Mouse (Mus musculus): Measurements from ENCODE around the gene Plbd1. TPM values are rescaled to one million over a fixed set of nuclear protein-coding genes. Genes with fewer than 3 reads are reported as not detected.
A peak's percentile ranks its signal among the peaks of the same experiment; 100 is the strongest.

The Plbd1 gene
- 43.4 and 87.0 TPM in 2 replicates for polyA plus RNA-seq (2012; rRNA removed)

DNA sequence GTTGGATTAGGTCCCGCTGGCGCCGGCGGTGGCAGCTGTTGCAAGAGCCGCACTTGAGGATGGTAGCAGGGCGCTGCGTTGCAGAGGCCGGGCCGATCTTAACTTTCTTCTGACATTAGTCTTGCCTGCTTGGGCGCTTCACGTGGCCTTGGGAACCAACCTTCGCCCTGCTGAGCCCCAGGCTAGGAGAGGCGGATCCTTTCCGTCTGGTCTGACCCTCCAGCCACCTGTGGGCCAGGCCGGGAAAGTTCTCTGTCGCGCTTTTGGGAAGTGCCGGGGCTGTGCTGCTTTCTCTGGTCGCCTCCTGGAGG is at the start of gene Plbd1:
Plbd1 (minus strand) TSS at position 223 of the 311 bp plus-strand sequence.
- 6% methylated on average over 19 of the region's 19 CpGs for WGBS
- DNase-seq (ENCODE audit: low read depth, low spot score) = no peak

DNA sequence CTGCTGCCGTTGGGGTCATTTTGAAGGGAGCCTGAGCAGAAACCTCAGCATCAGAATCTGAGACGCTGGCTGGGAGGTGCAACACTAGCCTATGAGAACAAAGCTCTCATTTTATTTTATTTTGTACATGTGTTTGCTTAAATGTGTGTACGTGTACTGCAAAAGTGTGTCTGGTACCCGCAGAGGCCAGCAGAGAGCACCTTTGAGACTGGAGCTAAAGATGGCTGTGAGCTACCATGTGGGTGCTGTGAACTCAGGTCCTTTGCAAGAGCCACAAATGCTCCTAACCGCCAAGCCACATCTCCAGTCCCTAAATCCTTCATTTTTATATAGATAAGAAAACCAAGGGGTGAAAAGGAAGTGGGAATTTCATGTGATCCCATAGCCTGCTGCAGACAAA is 48.7 kb upstream of the Plbd1 start:
- WGBS = 91% methylated on average over 5 of the region's 5 CpGs

DNA sequence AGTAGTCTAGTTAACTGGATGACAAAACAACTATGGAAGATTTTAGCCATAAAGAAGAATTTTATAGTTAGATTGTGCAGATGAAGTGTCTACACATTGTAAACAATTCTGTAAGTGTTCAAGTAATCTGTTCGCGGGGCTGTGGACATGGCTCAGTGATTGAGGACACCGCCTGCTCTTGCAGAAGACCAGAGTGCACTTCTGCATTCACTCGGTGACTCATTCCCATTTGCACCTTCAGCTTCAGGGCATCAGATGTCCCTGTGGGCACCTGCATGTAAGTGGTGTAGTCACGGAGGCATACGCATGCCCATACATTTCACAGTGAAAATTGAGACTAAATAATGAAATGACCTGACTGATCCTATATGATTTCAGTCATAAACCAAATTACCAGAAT is 46.9 kb upstream of the Plbd1 start:
- 66% methylated on average over 6 of the region's 6 CpGs for WGBS
- no peak for DNase-seq (ENCODE audit: low read depth, low spot score)

More for the DNA sequence above, 48.7 kb upstream of the Plbd1 start:
- DNase-seq (ENCODE audit: low read depth, low spot score) = no peak

DNA sequence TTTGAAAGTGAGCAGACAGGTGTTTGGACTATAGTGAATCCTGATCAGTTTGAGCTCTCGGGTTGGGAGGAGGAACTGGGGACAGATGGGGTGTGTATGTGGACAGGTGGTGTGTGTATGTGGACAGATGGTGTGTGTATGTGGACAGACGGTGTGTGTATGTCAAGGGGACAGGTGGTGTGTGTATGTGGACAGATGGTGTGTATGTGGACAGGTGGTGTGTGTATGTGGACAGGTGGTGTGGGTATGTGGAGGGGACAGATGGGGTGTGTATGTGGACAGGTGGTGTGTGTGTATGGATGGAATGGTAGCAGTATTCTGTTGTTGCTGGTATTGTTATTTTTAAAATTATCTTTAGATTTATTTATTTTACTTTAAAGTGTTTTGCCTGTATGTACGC is 40.1 kb upstream of the Plbd1 start:
- WGBS = 74% methylated on average over 3 of the region's 3 CpGs
- DNase-seq (ENCODE audit: low read depth, low spot score) = no peak

DNA sequence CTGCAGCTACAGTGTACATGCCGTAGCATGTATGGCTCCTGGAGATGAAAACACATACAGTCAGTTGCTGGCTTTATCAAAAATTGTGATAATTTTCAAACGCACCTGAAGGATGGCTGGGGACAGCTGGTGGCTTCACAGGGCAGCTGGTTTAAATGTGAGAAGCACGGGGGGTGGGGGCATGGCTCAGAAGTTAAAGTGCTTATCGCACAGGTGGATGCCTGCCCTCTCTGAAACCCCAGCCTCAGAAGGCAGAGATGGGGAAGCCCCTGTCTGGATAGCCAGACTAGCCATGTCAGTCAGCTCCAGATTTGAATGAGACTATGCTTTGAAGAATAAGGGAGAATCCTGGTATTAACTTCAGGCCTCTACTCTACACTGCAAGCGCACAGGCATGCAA is 39.5 kb upstream of the Plbd1 start:
- 90% methylated on average over 5 of the region's 5 CpGs for WGBS

DNA sequence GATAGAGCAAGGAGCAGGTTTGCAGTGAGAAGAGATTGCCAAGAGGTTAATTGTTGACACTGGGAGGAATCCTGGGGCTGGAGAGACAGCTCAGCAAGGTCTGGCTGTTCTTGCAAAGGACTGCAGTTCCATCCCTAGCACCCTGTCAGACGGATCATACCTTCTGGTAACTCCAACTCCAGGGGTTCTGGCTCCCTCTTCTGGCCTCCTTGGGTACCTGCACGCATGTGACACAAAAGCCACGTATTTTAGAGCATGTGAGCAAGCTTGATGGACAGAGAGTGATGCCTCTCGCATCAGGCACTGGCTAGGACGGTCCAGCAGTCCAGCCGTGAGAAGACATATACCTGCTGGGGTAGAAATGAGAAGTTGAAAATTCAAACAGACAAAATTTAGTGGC is 29.6 kb upstream of the Plbd1 start:
- 95% methylated on average over 6 of the region's 6 CpGs for WGBS

More for the DNA sequence above, 39.5 kb upstream of the Plbd1 start:
- DNase-seq (ENCODE audit: low read depth, low spot score) = no peak

DNA sequence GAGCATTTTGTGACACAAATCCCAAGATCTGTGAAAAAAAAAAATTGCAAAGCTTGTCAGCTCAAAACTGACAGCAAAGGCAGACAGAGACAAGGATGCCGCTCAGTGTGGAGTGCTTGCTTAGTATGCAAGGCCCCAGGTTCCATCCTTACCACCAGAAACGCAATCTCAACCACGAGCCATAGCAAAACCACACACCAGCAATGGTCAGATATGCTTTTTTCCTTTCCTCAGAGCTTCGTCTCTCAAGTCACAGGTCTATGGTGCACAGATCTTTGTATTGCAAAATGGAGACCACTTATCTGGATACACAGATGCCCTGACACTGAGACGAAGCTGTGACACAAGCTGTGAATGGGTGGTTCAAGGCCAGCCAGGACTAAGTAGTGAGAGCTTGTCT is 28.8 kb upstream of the Plbd1 start:
- no peak for DNase-seq (ENCODE audit: low read depth, low spot score)
- WGBS = 77% methylated on average over 5 of the region's 5 CpGs

More for the DNA sequence above, 29.6 kb upstream of the Plbd1 start:
- no peak for DNase-seq (ENCODE audit: low read depth, low spot score)

DNA sequence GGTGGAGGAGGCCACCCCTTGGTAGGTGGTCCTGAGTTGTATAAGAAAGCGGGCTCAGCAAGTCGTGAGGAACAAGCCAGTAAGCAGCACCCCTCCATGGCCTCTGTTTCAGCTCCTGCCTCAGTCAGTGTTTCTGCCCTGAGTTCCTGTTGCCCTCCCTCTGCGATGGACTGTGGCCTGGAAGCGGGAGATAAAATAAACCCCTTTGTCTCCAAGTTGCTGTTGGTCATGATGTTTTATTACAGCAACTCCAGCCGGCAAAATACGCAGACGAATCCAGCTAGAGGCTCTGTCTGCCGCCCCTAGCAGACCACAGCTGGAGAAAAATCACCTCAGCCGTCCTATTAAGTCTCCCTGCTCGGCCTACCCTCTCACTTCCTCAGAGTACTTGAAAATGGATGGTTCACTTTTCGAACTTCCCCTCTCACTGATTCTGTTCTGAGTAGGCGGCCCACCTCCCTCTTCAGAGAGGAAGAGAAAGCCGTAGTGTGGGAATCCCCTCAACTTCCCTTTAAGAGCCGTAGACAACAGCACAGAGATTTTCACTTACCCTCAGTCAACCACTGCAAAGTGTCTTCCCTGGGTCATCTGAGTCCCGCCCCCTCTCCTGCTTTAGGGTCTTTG is 28.2 kb upstream of the Plbd1 start:
- no peak for DNase-seq (ENCODE audit: low read depth, low spot score)
- 56% methylated on average over 15 of the region's 15 CpGs for WGBS

DNA sequence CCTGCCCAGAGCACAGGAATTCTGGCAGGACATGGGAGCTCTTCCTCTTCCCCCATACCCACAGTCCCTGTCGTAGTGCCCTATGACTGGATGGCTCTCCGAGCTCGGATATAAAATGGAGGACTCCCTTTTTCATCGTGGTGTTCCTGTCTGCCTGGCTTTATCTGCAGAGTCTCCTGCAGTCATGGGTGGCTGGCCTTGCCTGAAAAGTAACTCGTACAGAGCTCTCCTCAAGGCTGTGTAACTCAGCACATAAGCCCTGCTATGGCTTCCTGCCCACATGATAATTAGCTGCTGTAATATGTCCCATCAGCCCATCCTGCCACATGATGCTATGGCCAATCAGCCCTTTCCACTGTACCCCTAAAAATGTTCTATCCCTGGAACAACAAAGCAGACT is 23.7 kb upstream of the Plbd1 start:
- no peak for DNase-seq (ENCODE audit: low read depth, low spot score)
- 74% methylated on average over 5 of the region's 5 CpGs for WGBS

DNA sequence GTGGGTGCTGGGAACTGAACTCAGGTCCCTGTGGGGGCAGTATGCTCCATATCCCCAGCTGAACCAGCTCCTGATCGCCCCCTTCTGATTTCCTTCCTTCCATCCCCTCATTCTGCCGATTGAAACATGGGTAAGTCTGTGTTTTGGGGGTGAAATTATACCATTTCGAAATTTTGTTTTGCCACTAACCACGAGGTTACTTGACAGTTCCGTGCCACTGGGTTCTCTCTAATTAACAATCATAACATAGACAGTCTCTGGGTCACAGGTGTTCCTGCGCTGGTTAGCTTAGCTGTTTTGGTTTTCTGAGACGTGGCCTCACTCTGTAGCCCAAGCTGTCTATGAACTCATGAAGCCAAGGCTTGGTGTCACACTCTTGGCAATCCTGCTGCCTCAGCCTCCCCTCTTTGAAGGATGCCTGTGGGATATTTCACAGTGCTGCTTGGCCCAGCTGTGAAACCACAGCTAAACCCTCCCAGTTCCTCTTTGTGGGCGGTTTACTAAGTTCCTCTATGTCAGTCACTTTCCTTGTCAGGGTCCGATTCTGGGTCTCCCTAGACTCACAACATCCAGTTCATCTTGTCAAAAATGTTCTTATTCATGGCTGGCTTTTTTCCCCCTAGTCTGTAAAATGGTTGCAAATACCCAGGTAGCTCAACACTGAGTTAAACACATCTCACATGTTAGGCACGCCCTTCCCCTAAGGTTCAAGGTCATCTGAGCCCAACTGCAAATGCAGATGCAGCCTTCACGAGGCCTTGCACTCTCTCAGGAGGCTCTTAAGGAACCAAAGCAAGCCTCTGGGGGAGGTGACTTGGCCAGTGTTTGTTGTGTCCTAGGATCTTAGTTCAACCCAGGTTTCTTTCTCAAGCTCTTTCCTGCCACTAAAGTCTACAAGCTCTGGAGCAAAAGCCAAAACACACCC is 21.9 kb upstream of the Plbd1 start:
- DNase-seq (ENCODE audit: low read depth, low spot score) = no peak
- WGBS = 82% methylated on average over 11 of the region's 11 CpGs

DNA sequence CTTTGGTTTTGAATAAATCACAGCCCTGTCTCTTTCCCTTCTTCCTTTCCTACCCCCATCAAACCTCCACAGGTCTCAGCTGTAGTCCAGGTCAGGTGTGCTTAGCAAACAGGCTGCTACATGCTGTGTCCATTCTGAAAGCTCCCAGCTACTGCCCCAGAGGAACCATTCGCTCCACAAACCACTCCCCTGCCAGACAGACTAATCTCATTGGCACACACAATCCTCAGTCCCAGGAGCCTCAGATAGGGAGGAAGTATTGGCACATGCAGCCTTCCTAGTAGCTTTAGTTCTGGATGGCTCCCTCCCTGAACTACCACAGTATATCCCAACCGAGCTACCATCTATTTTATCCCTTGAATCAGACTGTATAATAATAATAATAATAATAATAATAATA is 17.7 kb upstream of the Plbd1 start:
- no peak for DNase-seq (ENCODE audit: low read depth, low spot score)
- 40% methylated on average over 2 of the region's 2 CpGs for WGBS

DNA sequence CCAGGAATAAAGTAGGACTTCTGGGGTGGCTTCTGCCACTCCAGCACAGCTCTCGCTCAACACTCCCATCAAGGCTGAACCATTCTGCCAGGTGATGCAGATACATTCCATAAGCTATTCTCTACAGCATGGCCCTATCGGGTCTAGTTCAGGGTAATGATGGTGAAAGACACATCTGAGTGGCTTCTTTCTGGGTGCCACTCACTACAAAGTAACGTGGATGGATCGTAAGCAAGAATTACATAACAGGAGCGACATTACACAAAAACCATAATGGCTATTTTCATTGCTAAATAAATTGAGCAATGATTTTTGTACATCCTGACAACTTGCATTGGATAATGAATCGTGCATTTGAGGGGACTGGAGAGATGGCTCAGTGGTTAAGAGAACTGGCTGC is 13.2 kb upstream of the Plbd1 start:
- WGBS = 92% methylated on average over 6 of the region's 6 CpGs
- no peak for DNase-seq (ENCODE audit: low read depth, low spot score)

DNA sequence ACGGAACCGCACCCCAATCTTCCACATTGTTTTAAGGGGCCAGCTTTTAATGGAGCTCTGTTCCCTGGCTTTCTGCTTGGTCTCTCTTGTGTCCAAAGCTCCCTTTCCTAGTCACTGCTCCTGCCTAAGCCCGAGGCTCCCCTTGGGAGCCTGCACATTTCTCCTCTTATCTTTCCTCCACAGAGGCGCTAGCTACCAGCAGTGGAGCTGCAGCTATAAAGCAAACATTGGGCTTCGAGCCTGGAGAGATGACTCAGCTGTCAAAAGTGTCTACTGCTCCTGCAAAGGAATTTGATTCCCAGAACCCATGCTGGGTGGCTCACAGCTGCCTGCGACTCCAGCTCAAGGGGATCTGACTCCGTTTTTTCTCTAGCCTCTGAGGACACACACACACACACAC is 10.7 kb upstream of the Plbd1 start:
- WGBS = 42% methylated on average over 7 of the region's 7 CpGs

DNA sequence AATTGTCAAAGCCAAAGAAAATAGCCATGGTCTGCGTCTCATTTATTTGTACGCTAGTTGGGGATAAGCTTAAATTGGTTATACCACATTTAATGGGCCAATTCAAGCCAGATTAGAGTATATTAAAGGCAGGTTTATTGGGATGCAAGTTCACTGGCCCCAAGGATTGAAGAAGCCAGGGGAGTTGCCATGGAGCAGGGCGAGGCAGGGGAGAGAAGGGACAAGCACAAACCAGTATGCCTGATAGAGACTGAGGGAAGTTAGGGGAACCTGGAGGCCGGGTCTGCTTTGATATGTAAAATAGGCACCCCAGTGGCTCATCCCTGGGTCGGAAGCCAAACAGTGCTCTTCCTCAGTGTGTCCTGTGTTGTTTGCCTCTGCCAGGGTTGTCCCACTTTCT is 7.5 kb upstream of the Plbd1 start:
- WGBS = 54% methylated on average over 5 of the region's 5 CpGs

More for the DNA sequence above, 10.7 kb upstream of the Plbd1 start:
- no peak for DNase-seq (ENCODE audit: low read depth, low spot score)

DNA sequence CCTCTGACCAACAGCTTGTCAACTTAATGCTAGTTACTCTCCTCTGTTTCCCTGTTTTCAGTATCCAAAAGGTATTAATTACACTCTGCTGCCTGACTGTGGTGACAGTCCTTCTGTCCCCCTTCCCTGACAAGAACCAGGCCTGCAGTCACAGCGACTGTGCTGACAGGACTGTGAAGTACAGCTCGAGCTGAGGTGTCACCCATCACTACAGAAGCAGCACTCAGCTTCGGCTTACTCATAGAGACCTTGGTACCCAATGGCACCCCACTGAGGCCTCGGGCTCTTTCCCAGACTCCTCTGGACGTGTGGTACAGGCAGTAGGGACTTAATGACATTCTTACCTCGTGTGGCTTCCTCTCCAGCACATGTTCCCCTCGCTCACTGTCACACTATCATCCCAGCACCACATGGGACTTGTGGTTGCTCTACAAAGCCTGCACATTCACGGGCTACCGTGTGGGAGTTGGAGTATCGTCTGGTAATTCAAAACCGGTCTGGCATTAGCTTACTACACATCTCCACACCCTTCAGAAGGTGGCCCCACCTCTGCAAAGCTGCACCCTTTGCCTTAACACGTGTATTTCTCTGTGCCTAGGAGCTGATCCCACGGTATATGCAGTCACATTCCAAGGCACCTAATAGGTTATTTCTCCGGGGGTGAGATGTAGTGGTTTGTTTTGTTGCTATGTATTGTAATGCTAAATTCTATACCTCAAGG is 6.7 kb upstream of the Plbd1 start:
- 39% methylated on average over 14 of the region's 14 CpGs for WGBS
- peak; percentile 37 for DNase-seq (ENCODE audit: low read depth, low spot score)

More for the DNA sequence above, 7.5 kb upstream of the Plbd1 start:
- peak; percentile 51 for DNase-seq (ENCODE audit: low read depth, low spot score)

DNA sequence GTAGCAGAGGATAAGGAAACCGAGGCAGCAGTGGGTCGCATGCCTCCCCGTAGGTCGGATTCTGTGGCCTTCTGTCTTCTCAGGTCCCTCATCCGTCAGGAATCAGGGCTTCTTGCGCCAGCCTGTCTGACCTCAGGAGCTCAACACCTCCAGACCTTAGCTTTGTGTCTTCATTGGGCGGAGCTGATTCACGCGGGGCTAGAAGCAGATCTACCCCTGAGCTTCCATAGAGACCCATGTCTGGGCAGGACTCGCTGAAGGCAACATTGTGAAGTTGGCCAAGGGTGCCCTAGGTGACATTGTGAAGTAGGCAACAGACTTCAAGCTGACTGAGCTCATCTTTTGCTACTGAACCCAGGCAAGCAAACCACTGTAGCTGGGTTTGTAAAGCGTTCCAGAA is 335 bp upstream of the Plbd1 start:
- 54% methylated on average over 11 of the region's 11 CpGs for WGBS
- no peak for DNase-seq (ENCODE audit: low read depth, low spot score)

DNA sequence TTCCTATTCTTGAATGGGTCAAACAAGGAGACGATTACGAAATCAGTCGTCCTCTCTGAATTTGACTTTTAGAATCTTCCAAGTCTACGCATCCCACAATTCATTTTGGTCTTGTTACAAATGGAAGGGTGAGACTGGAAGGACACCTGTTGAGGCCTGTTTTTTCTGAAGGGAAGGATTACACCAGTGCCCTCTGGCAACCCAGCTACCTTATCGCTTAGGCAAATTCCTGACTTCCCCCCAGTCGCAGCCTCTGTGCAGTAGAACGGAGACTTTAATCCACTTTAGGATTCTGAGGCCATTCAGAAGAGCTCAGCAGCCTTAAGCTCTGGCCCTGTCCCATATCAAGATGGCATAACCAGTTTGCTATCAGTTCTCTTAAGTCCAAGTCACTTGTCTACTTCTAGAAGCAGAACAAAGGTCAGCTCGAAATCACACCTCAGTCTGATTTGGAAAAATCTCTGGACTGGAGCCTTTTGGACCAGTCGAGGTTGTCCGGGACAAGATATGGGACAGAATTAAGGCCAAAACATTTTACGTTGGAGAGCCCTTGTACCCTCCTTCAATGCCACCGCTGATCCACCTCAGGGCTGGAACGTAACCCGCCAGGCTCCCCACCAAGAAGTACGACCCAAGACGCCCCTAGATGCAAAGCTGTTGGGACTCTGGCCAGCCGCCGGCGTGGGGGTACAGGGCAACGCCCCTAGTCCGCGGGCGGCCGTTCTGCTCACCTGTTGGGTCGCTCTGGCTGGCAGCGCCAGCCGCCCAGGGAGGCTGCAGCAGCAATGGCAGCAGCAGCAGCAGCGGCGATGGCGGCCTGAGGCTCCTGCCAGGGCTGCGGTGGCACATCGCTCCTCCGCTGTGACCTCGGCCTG is 660 bp downstream of the Plbd1 start:
- no peak for DNase-seq (ENCODE audit: low read depth, low spot score)
- 30% methylated on average over 34 of the region's 34 CpGs for WGBS

DNA sequence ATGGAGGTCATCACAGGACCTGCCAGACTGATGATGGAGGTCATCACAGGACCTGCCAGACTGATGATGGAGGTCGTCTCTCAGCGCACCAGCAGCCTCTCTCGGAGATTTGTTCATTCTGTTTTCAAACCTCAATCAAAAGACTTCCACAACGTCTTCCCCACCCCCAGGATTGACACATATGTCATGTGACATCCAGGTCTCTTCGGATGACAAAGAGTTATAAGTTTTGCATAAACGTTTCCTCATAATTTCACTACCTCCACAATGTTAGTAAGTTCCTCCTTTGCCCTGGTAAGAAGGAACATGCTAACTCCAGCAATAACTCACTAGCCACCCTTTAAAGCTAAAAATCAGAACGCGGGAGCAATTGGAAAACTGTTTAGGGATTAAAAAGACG is 2.5 kb downstream of the Plbd1 start:
- no peak for DNase-seq (ENCODE audit: low read depth, low spot score)
- WGBS = 90% methylated on average over 9 of the region's 9 CpGs

DNA sequence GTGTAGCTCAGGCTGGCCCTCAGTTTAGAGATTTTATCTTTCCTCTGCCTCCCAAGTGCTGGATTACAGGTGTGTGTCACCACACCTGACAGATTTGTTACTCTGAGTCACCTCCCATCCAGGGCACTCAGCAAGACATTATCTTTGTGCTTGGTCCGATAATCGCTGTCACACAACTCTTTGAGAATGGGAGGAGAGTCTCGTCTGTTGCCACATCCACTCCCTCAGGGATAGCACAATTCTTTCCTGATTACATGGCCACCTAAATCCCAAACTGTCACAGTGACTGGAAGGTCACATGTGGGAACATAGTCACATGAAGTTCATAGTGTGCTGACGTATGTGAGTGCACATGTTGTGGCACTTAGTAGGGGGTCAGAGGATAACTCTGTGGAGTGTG is 3.4 kb downstream of the Plbd1 start:
- 56% methylated on average over 4 of the region's 4 CpGs for WGBS
- no peak for DNase-seq (ENCODE audit: low read depth, low spot score)

DNA sequence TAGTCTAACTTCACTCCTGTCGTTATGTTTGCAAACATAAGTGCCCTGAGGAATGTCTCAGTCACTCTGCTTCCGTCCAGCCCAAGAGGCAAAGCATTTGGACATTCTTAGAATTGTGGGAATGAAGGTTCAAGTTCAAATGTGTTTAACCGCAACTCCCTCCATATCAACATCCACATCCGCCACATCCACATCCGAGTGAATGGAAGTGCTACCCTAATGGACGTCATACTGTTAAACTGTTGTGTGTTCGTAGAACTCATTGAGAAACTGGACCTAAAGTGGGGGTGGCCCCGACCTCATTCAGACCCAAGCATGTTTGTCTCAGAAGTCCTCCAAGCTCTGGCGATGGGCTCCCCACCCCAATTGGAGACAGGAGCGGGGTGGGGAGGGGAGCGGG is 5.9 kb downstream of the Plbd1 start:
- 81% methylated on average over 11 of the region's 11 CpGs for WGBS
- DNase-seq (ENCODE audit: low read depth, low spot score) = no peak
